Mouse (Mus musculus) sigmoid colon, adult 10 weeks (tissue): ENCODE data around the gene Srsf9. TPM values are rescaled to one million over a fixed set of nuclear protein-coding genes. Genes with fewer than 3 reads are reported as not detected.

Experiments
- polyA plus RNA-seq: library from polyadenylated mRNA; stranded (reverse); fragments of 350-450 nt; fragmentation: Illumina TruSeq; extraction: RNeasy Lipid Tissue Mini Kit (QIAGEN cat#74804); gene quantifications from one replicate; pipeline ENCODE4 v1.2.3, GENCODE M21; 2014; ENCODE audit warnings: low read depth, low replicate concordance

The Srsf9 gene
- polyA plus RNA-seq: 40.7 TPM

GRCm38 (mm10) chr5:115326875-115327609 is at the start of gene Srsf9:
TSS of gene Srsf9 (plus strand) at chr5:115327177.

GRCm38 (mm10) chr5:115279226-115280049 is 47.5 kb upstream of the Srsf9 start, which contains the start of gene Coq5:
TSS of gene Coq5 (plus strand) at chr5:115279666.

GRCm38 (mm10) chr5:115300792-115301614 is 26.0 kb upstream of the Srsf9 start, which contains the start of gene Dynll1:
TSS of gene Dynll1 (minus strand) at chr5:115300999.

GRCm38 (mm10) chr5:115340577-115341313 is 13.8 kb downstream of the Srsf9 start, which contains the start of the genes Gatc and Triap1:
TSS of gene Gatc (minus strand) at chr5:115341178.
TSS of gene Triap1 (plus strand) at chr5:115341225.

GRCm38 (mm10) chr5:115348546-115349224 is 21.7 kb downstream of the Srsf9 start, which contains the start of gene Cox6a1:
TSS of gene Cox6a1 (minus strand) at chr5:115348981.

Other genes starting within 250 kb of the Srsf9 start
- gene Gm10401, start 228.9 kb upstream of the Srsf9 start, polyA plus RNA-seq: not detected
- 5.6 TPM for gene Acads, start 207.8 kb upstream of the Srsf9 start, polyA plus RNA-seq
- gene Unc119b, start 192.2 kb upstream of the Srsf9 start, polyA plus RNA-seq: 6.2 TPM
- gene Mlec, start 169.0 kb upstream of the Srsf9 start, polyA plus RNA-seq: 85.5 TPM
- 0.38 TPM for gene Cabp1, start 132.8 kb upstream of the Srsf9 start, polyA plus RNA-seq
- 1.7 TPM for gene Pop5, start 91.3 kb upstream of the Srsf9 start, polyA plus RNA-seq
- gene Rnf10, start 54.3 kb upstream of the Srsf9 start, polyA plus RNA-seq: 26.7 TPM
- gene Coq5, start 47.5 kb upstream of the Srsf9 start, polyA plus RNA-seq: 10.2 TPM
- gene Dynll1, start 26.2 kb upstream of the Srsf9 start, polyA plus RNA-seq: 941 TPM
- gene Gatc, start 14.0 kb downstream of the Srsf9 start, polyA plus RNA-seq: 29.1 TPM
- gene Triap1, start 14.0 kb downstream of the Srsf9 start, polyA plus RNA-seq: 16.4 TPM
- 79.7 TPM for gene Cox6a1, start 21.8 kb downstream of the Srsf9 start, polyA plus RNA-seq
- gene Msi1, start 102.4 kb downstream of the Srsf9 start, polyA plus RNA-seq: 0.63 TPM
- not detected for gene Pla2g1b, start 139.1 kb downstream of the Srsf9 start, polyA plus RNA-seq
- gene Sirt4, start 157.5 kb downstream of the Srsf9 start, polyA plus RNA-seq: 9.2 TPM
- 12.3 TPM for gene Pxn, start 179.5 kb downstream of the Srsf9 start, polyA plus RNA-seq
- 53.0 TPM for gene Rplp0, start 232.3 kb downstream of the Srsf9 start, polyA plus RNA-seq
- 1.8 TPM for gene Gcn1l1, start 238.1 kb downstream of the Srsf9 start, polyA plus RNA-seq